Mouse (Mus musculus) liver, embryonic 16.5 days (tissue): ENCODE measurements around the gene Ciz1. TPM values are rescaled to one million over a fixed set of nuclear protein-coding genes. Genes with fewer than 3 reads are reported as not detected.

Experiments used
- ATAC-seq: fragments of 200-750 bp; cut with Nextera tagmentation; 2 replicates; pipeline ENCODE4 v1.8.0; 2017; ENCODE audit warnings: low read depth, mild to moderate bottlenecking, moderate number of reproducible peaks, moderate library complexity
- H3K27ac ChIP-seq: fragments of 300-500 bp; sonication (generic); 2 replicates; pipeline ENCODE4 v1.5.1; 2014; ENCODE audit warnings: mild to moderate bottlenecking, low read length
- H3K27me3 ChIP-seq: fragments of 300-500 bp; sonication (generic); 2 replicates; pipeline ENCODE4 v1.6.1; 2014; ENCODE audit warnings: low read depth, low read length, mixed read lengths; ENCODE audit not compliant: control insufficient read depth, insufficient read depth
- H3K36me3 ChIP-seq: fragments of 300-500 bp; sonication (generic); 2 replicates; pipeline ENCODE4 v1.6.1; 2014; ENCODE audit warnings: mild to moderate bottlenecking; ENCODE audit not compliant: control insufficient read depth, insufficient read depth
- H3K4me1 ChIP-seq: fragments of 300-500 bp; sonication (generic); 2 replicates; pipeline ENCODE4 v1.6.1; 2014; ENCODE audit warnings: low read depth, low read length, mixed read lengths; ENCODE audit not compliant: control insufficient read depth
- H3K4me2 ChIP-seq: fragments of 300-500 bp; sonication (generic); 2 replicates; pipeline ENCODE4 v1.6.1; 2014; ENCODE audit warnings: low read depth, low read length, mixed read lengths
- H3K4me3 ChIP-seq: fragments of 300-500 bp; sonication (generic); 2 replicates; pipeline ENCODE4 v1.5.1; 2014; ENCODE audit warnings: low read depth, mild to moderate bottlenecking, low read length
- H3K9ac ChIP-seq: fragments of 300-500 bp; sonication (generic); 2 replicates; pipeline ENCODE4 v1.6.1; 2014; ENCODE audit warnings: low read depth, low read length
- H3K9me3 ChIP-seq: fragments of 300-500 bp; sonication (generic); replicated peaks from 2 replicates; pipeline ENCODE4 v1.6.1; 2016; ENCODE audit warnings: low read length; ENCODE audit not compliant: control insufficient read depth
- WGBS: fragments of 180-500 bp; shearing (Covaris S2); extraction: QIAGEN DNeasy Blood & Tissue Kit; methylation state at CpG from one replicate; pipeline ENCODE4 v1.1.7; 2014; ENCODE audit not compliant: insufficient replicate concordance; 5-methylcytosine and 5-hydroxymethylcytosine counted together
- polyA plus RNA-seq: library from polyadenylated mRNA; unstranded; fragments of >200 nt; fragmentation: Nextera tagmentation; extraction: Ambion mirVana; gene quantifications from 2 replicates; pipeline ENCODE4 v1.2.1, GENCODE M21; 2015

Ciz1 gene
- polyA plus RNA-seq, 1 experiment from 2014 or later, result 18.8 TPM

GRCm38 (mm10) chr2:32351471-32351961 lies 611 bp upstream of the Ciz1 start:
- Histone ChIP-seq H3K4me3 (no peak overlapping the region), H3K9ac (no peak overlapping the region), H3K36me3 (no peaks in the 10 kb centered on the region), H3K4me2 (no peak overlapping the region), H3K27ac (no peak overlapping the region), H3K27me3 (peaks cover 38% of the 10 kb centered on the region), H3K9me3 (no peaks in the 10 kb centered on the region), H3K4me1 (peaks cover 16% of the 10 kb centered on the region)
- 36% methylated on average over 9 of the region's 9 CpGs for WGBS
- no peak for ATAC-seq

DNA sequence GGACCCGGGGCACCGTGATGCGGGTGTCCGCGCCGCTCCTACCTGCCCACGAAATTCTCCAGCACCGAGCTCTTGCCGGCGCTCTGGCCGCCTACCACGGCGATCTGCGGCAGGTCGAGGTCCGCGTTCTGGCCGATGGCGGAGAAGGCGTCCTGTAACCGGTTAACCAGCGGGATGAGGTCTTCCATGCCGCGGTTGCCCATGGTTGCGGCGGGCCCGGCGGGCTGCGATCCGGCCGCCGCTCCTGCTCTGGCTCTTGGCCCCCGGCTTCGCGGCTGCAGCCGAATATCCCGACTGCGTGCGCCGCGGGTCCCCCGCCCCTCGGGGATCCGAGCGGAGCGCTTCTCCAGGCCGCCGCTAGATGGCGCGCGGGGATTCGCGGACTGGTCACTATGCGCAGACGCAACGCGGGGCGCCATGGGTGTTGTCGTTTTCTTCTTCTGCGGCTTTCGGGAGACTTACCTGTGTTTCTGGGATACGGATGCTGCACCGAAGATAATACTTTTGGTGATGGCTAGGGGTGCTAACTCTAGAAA lies 948 bp downstream of the Ciz1 start, which contains the start of gene Dnm1:
Dnm1 (minus strand) TSS at position 332 of the 536 bp plus-strand sequence.
- H3K27ac ChIP-seq, result no peak within 1 kb of the TSS
- H3K4me3 ChIP-seq, result peak within 1 kb of the TSS; percentile 58
- under 1% methylated on average over 63 of the region's 63 CpGs for WGBS
- no peaks in the 10 kb centered on the region for H3K36me3 ChIP-seq
- H3K4me2 ChIP-seq, result peak within 1 kb of the TSS; percentile 93
- no peaks in the 10 kb centered on the region for H3K9me3 ChIP-seq
- H3K9ac ChIP-seq, result peak within 1 kb of the TSS; percentile 45; the same call in 1 of the 2 replicates
- H3K27me3 ChIP-seq, result peaks cover 38% of the 10 kb centered on the region
- peaks cover 16% of the 10 kb centered on the region for H3K4me1 ChIP-seq
- ATAC-seq, result peak; percentile 67

GRCm38 (mm10) chr2:32353836-32354235 lies 1.7 kb downstream of the Ciz1 start:
- Histone ChIP-seq H3K4me3 (no peak overlapping the region), H3K9me3 (no peaks in the 10 kb centered on the region), H3K4me1 (peaks cover 16% of the 10 kb centered on the region), H3K36me3 (no peaks in the 10 kb centered on the region), H3K27me3 (peaks cover 38% of the 10 kb centered on the region), H3K4me2 (no peak overlapping the region), H3K9ac (no peak overlapping the region), H3K27ac (no peak overlapping the region)
- 40% methylated on average over 6 of the region's 6 CpGs for WGBS
- no peak for ATAC-seq

GRCm38 (mm10) chr2:32354336-32354895 lies 2.3 kb downstream of the Ciz1 start:
- Histone ChIP-seq H3K27ac (no peak overlapping the region), H3K4me2 (no peak overlapping the region), H3K4me3 (no peak overlapping the region), H3K4me1 (peaks cover 16% of the 10 kb centered on the region), H3K36me3 (no peaks in the 10 kb centered on the region), H3K9ac (no peak overlapping the region), H3K9me3 (no peaks in the 10 kb centered on the region), H3K27me3 (peaks cover 35% of the 10 kb centered on the region)
- whole genome bisulfite sequencing, result 70% methylated on average over 3 of the region's 3 CpGs
- no peak for ATAC-seq

DNA sequence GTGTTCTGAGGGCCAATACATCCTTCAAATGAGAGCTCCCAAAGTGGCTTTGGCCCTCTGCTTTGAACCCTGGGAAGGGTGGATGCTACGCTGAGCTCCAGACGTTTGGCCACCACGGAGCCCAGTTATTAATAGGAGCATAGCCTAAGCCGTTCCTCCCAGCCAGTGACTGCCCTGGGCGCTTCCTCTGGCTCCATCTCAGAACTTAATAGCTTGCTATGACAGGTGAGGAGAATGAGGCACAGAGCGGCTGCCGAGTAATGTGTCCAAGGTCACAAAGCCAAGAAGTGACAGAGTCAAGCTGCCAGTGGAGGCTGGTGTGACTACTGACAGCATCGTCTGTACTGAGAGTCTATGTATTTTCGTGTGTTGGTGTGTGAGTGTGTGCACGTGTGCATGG lies 4.1 kb downstream of the Ciz1 start:
- H3K27ac ChIP-seq, result no peak overlapping the region
- no peak for ATAC-seq
- no peaks in the 10 kb centered on the region for H3K36me3 ChIP-seq
- no peak overlapping the region for H3K4me3 ChIP-seq
- 58% methylated on average over 10 of the region's 10 CpGs for WGBS
- peaks cover 19% of the 10 kb centered on the region for H3K27me3 ChIP-seq
- H3K4me1 ChIP-seq, result peaks cover 16% of the 10 kb centered on the region
- H3K9me3 ChIP-seq, result no peaks in the 10 kb centered on the region
- H3K4me2 ChIP-seq, result no peak overlapping the region
- H3K9ac ChIP-seq, result no peak overlapping the region

DNA sequence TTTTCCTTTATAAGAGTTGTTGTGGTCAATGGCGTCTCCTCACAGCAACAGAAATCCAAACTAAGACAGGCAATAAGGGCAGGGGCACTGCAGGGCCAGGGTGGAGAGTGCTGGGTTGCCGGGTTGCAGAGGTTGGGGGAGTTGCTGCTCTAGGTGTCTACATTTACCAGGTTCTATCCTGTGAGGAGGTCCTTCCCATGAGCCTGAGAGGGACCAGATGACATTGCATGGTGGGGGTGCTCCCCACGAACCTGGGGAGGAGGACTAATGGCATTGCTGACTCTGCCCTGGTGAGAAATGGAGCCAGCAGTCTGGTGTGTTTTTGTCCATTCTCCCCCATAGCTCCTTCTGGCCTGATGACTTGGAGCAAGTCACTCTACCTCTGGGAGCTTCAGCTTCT lies 5.6 kb downstream of the Ciz1 start:
- no peak overlapping the region for H3K9ac ChIP-seq
- no peaks in the 10 kb centered on the region for H3K9me3 ChIP-seq
- no peak overlapping the region for H3K4me3 ChIP-seq
- H3K36me3 ChIP-seq, result no peaks in the 10 kb centered on the region
- no peak for ATAC-seq
- WGBS, result 49% methylated on average over 3 of the region's 3 CpGs
- peaks cover 4% of the 10 kb centered on the region for H3K27me3 ChIP-seq
- no peak overlapping the region for H3K4me2 ChIP-seq
- no peak overlapping the region for H3K27ac ChIP-seq
- peaks cover 21% of the 10 kb centered on the region for H3K4me1 ChIP-seq

DNA sequence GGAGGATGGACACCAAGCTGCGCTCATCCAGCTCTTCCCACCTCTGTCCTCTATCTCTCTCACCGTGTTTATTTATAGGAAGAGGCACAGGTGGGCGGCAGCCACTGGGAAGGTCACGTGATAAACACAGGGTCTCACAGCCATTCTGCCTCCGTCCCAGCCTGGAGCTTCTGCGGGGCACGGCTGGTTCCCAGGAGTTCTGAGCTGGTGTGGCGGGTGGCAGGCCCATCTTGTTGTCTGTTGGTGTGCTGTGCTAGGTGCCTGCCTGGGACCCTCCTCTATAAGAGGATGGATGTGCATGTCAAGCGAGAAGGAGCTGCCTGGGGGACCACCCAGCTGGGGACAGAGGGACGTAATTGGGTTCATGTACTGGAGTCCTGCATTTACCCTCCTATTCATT lies 6.3 kb downstream of the Ciz1 start:
- 55% methylated on average over 10 of the region's 10 CpGs for WGBS
- Histone ChIP-seq H3K27me3 (no peaks in the 10 kb centered on the region), H3K4me1 (peaks cover 16% of the 10 kb centered on the region), H3K4me2 (no peak overlapping the region), H3K4me3 (no peak overlapping the region), H3K36me3 (no peaks in the 10 kb centered on the region), H3K27ac (no peak overlapping the region), H3K9me3 (no peaks in the 10 kb centered on the region), H3K9ac (no peak overlapping the region)
- ATAC-seq, result no peak

DNA sequence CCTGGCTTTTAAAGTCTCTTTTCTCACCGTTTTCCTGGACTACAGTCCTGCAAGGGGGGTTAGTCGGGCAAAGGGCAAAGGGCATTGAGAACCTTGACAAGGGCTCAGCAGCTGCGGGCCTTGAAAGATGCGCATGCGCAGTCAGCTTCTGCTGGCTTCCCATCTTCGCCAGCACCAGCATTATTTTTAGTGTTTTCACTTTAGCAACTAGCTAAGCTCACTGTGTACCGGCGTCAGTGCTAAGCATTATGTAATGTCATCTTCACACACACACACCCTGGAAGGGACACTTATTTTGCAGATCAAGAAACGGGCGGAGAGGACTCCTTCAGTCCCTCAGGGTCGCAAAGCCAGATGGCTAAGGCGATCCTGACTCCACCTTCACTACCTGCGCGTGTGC lies 8.6 kb downstream of the Ciz1 start:
- ATAC-seq, result 0 out of 2 replicates have a peak, but pooled peaks have one; percentile 1
- Histone ChIP-seq H3K4me3 (peak overlapping the region; percentile 67), H3K9me3 (no peaks in the 10 kb centered on the region), H3K27me3 (no peaks in the 10 kb centered on the region), H3K4me1 (peaks cover 21% of the 10 kb centered on the region), H3K36me3 (no peaks in the 10 kb centered on the region), H3K4me2 (peak overlapping the region; percentile 91), H3K27ac (peak overlapping the region; percentile 4; the same call in 1 of the 2 replicates), H3K9ac (peak overlapping the region; percentile 73)
- 5% methylated on average over 14 of the region's 14 CpGs for WGBS

GRCm38 (mm10) chr2:32361437-32361836 lies 9.3 kb downstream of the Ciz1 start:
- peak overlapping the region; percentile 91 for H3K4me2 ChIP-seq
- H3K36me3 ChIP-seq, result no peaks in the 10 kb centered on the region
- ATAC-seq, result peak; percentile 75
- H3K27ac ChIP-seq, result peak overlapping the region; percentile 72
- 1% methylated on average over 24 of the region's 24 CpGs for WGBS
- peak overlapping the region; percentile 73 for H3K9ac ChIP-seq
- peaks cover 21% of the 10 kb centered on the region for H3K4me1 ChIP-seq
- H3K27me3 ChIP-seq, result no peaks in the 10 kb centered on the region
- no peaks in the 10 kb centered on the region for H3K9me3 ChIP-seq
- H3K4me3 ChIP-seq, result peak overlapping the region; percentile 67
